Mouse (Mus musculus): ENCODE measurements around the gene Capn8.

DNA sequence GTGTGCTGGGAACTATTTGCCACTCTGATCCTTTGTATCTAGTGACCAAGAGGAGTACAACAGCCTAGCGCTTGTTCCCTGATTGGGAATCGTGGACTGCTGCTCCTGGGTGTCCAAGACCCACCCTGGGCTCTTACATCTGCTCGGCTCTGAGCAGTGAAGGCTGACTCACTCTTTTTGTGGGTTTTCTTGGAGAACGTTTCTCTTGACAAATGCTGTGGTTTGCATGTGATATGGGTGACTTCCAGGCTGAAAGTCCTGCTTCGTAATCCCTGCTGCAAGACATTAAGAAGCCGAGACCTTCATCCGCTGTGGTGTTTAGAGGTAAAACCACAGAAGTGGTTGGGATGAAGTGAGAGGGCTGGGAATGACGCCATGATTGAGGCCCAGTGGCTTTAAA lies 21.7 kb upstream of the Capn8 start:
- no peak for TF ChIP-seq CTCF (IDR thresholded peaks at IDR 0.05; ENCODE audit: low read depth)
- no peak for TF ChIP-seq EP300 (IDR thresholded peaks at IDR 0.05; ENCODE audit: low read depth)

Data from liver, embryonic 14.5 days (tissue).